Mouse (Mus musculus) sigmoid colon, adult 10 weeks (tissue): Measurements from ENCODE around the gene Trh. TPM values are rescaled to one million over a fixed set of nuclear protein-coding genes. Genes with fewer than 3 reads are reported as not detected.

ENCODE experiments used
- polyA plus RNA-seq: library from polyadenylated mRNA; stranded (reverse); fragments of 350-450 nt; fragmentation: Illumina TruSeq; extraction: RNeasy Lipid Tissue Mini Kit (QIAGEN cat#74804); gene quantifications from one replicate; pipeline ENCODE4 v1.2.3, GENCODE M21; 2014; ENCODE audit warnings: low read depth, low replicate concordance

Trh gene
- not detected for polyA plus RNA-seq

GRCm38 (mm10) chr6:92244591-92244990 is at the start of gene Trh:
Gene Trh, minus strand, starts transcription at chr6:92244650.

GRCm38 (mm10) chr6:92214773-92215449 is 29.5 kb downstream of the Trh start, which contains the start of gene Rbsn:
Gene Rbsn, minus strand, starts transcription at chr6:92214925.

Other genes starting within 250 kb of the Trh start
- gene Nr2c2, start 153.3 kb downstream of the Trh start, polyA plus RNA-seq = 53.1 TPM
- gene Mrps25, start 60.6 kb downstream of the Trh start, polyA plus RNA-seq = 8.6 TPM
- gene Rbsn, start 29.7 kb downstream of the Trh start, polyA plus RNA-seq = 17.7 TPM